Mouse (Mus musculus) thymus, postnatal 14 days (tissue): ENCODE measurements around the gene Alyref2.
A peak's percentile ranks its signal among the peaks of the same experiment; 100 is the strongest.
"Not testable (repeated sequence)": the region's sequence is repeated elsewhere in the genome, so short reads cannot be mapped to it uniquely, and the experiment has no call there.

ENCODE experiments used
- DNase-seq: peaks from one replicate; pipeline ENCODE4 v3.0.0; 2021

Alyref2 gene

DNA sequence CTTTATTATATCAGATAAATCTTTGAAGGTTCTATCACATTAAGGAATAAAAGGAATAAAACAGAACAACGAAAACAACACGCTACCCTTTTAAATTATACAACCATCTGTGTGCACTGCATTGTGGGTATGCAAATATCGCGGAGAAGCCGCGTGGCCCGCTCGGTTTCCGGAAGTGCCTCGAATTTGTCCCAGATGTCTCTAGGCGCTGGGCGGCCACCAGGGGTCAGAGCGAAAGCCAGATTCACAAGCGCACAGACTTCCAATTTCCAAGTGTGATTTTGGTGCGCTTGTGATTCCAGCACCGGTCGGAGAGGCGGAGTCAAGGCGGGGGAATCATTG is at the start of gene Alyref2:
Gene Alyref2, plus strand, starts transcription at position 229 of the 342 bp plus-strand sequence.
- peak; percentile 94 for DNase-seq

DNA sequence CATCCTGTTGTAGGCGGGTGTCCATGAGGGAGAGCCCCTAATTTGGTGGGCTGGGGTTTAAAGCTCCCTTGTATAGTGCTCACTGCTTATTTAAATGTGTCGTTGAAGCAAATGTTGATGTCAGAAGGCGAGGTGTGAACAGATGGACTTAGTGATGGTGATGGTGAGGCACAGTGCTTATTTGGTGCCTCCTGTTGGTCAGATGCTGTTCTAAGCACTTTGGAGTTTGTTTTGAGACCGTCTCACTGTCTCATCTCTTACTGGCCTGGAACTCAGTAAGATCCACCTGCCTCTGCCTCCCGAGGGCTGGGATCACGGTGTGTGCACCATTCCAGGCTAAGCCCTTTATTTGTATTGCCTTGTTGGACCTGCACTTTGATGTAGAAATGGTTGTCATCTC is 48.4 kb upstream of the Alyref2 start:
- no peak for DNase-seq

DNA sequence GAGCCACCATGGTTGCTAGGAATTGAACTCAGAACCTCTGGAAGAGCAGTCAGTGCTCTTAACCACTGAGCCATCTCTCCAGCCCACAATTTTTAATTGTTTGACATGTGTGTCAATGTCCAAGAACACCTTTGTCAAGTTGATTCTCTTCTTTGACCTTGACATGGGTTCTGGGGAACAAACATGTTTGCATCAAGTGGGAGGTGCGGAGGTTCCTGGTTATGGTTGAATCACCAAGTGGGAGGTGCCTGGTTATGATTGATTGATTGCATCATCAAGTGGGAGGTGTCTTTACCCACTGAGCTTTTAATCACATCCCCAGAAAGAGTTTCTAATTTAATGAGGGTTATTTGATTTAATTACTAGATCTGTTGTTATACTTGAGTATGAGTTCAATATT is 45.7 kb upstream of the Alyref2 start:
- no peak for DNase-seq

DNA sequence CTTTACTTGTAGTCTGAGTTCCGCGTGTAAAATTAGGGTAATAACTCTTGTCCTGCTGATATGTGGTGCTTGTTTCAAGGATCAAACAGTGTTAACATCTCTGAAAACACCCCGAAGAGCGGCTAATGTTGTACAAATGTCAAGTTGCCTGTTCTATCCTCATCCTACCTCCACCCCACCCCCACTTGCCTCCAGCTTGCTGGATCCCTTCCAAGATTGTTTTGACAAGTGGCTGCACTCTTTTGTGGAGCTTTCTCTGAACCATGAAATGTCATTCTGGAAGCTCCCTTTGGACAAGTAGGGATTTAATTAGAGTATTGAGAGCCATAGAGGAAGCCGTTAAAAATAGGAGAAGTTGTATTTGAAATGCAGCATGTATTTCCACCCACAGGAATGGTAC is 43.5 kb upstream of the Alyref2 start:
- no peak for DNase-seq

DNA sequence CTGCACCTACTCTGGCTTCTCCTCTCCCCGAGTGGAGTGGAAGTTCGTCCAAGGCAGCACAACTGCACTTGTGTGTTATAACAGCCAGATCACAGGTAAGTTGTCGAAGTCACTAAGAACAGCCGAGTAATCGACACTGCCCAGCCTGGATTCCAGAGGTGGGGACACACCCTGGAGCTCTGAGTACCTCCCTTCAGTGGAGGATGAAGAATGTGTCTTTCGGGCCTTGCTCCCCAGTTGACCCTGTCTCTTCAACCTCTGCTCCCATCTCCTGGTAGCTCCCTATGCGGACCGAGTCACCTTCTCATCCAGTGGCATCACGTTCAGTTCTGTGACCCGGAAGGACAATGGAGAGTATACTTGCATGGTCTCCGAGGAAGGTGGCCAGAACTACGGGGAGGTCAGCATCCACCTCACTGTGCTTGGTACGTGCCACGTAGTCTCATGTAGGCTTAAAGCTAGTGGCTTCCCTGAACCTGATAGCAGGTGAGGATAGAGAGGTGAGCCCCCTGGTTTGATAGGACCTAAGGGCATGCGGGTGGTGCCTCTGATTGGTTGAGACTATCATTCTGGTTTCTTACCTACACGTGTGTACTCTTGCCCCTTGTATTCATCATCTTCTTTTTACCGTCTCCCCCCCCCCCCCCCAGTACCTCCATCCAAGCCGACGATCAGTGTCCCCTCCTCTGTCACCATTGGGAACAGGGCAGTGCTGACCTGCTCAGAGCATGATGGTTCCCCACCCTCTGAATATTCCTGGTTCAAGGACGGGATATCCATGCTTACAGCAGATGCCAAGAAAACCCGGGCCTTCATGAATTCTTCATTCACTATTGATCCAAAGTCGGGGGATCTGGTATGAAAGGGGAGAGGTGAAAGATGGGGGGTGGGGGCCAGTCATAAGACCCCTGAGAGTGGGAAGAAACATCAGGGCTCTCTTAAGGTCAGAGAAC is 42.5 kb upstream of the Alyref2 start:
- DNase-seq: no peak

DNA sequence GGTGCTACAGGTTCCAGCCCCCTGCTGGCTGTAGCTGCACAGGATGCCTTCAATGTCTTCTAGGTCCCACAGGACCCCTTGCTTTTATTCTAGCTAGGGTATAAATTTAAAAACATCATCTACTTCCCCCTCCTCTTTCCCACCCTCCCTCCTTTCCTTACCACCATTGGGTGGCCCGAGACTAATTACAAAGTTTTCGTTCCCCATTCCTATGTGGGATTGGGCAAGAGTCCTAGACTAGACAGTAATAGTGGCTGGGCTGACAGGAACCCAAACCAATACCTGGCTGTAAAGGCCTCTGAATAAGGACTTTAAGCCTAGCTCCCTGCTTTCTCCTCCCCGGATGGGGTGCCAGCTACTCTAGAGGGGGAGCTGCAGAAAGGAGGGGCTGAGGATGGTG is 40.1 kb upstream of the Alyref2 start:
- DNase-seq: no peak

DNA sequence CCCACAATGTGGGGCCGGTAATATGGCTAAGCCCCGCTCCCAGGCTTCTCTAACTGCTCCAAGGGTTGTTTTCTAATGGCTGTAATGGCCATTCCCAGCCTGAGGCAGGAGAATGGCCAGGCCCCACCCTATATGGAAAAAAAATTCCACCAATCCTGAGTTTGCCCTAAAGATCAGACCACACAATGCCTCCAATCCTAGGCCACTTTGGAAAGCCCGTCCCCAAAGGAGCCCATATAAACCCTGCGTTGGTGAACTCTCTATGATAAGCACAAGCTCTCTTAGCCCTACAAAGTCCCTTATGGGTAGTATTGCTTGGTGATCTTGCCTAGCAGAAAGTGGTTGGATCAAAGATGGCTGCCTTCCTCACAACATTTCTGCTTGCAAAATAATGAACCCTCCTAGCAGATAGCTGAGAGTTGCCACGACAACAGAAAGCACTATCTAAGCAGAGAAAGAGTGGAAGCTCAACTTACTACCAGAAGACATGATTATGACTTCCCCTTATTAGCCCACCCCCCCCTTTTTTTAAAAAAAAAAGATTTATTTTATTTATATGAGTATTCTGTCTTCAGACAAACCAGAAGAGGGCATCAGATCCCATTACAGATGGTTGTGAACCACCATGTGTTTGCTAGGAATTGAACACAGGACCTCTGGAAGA is 37.4 kb upstream of the Alyref2 start:
- no peak for DNase-seq

DNA sequence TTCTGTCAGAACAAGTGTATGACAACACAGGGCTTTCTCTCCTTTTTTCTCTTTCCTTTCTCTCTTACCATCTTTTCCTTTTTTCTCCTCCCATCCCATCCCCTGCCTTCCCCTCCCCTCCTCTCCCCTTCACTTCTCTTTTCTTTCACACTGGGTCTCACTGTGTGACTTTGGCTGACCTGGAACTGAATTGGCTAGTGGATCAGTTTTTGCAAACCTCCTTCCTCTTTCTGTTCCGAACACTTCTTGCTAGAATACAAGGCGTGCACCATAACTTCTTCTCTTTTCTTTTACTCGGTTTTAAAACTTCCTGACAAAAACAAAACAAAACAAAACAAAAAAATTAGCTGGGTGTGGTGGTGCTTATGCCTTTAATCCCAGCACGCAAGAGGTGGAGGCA is 36.7 kb upstream of the Alyref2 start:
- DNase-seq: no peak

DNA sequence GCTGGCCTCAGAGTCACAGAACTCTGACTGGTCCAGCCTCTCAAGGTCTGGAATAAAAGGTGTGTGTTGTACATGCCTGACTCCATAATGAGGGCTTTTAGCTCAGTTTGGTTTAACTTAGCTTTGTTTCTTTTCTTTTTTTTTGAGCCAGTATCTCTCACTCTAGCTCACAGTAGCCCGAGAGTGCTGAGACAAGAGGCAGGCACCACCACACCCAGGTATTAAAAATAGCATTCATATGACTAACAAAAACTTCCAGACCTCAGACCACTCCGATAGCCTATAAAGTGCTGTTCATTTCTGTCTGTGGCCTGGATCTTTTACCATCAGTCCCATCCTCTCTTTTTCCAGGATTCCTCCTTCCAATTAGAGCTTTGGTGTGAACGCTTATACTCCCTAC is 33.6 kb upstream of the Alyref2 start:
- DNase-seq: no peak

DNA sequence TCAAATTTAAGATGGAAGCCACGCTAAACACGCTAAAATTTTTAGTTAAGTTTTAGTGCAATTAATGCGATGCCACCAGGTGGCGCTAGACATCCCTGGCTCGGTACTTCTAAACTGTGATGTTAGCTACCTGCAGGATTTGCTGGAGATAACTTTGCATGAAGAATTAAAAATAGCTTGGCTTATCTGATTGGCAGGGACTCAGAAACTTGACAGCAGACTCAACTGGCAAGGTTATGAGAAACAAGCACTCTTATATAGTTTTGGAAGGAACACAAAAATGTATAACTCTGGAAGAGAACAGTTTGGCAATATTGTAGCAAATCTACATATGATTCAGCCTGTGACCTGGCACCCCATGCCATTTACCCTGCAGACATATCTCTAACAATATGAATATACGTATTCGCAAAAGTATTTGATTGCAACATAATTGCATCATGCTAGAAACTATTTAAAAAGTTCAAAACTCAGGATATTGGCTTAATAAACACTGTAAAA is 32.9 kb upstream of the Alyref2 start:
- peak; percentile 64 for DNase-seq

DNA sequence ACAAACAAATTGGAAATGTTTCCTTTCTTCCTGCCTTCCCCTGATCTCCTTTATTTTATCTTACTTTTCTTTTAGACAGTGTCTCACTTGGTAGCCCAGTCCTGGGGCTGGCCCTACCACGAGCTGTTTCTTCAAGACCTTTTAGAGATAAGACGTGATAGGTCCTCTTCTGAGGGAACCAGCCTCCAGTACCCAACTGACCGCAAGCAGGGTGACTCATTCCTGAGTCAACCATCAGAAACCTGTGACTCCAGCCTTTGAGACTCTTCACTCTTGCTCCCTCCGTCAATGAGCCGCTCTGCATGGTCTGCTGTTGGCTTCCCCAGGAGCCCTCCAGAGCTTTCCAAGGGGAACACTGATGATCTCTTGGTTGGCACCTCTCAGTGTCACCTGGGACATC is 32.4 kb upstream of the Alyref2 start:
- DNase-seq: no peak

DNA sequence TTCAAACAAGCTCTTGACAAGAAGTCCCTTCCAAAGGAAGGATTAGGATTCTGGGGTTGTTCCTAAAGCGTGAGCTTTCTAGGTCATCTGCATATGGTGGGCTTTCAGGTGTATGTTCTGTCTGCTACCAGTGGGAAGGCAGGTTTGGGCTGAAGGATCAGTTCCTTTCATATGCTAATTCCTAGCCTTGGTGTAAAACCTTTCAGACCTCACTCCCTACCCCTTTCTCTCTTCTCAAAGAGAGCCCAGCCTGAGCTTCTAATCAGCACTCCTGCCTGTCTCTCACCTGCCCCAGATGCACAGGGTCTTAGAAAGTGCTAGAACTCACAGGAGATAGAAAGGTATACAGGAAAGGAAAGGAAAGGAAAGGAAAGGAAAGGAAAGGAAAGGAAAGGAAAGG is 31.8 kb upstream of the Alyref2 start:
- no peak for DNase-seq

DNA sequence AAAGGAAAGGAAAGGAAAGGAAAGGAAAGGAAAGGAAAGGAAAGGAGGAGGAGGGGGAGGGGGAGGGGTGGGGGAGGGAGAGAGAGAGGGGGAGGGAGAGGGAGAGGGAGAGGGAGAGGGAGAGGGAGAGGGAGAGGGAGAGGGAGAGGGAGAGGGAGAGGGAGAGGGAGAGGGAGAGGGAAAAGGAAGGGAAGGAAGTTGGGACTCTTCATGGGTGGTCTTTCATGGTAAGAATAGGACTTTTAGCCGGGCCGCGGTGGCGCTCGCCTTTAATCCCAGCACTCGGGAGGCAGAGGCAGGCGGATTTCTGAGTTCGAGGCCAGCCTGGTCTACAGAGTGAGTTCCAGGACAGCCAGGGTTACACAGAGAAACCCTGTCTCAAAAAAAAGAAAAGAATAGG is 31.3 kb upstream of the Alyref2 start:
- not testable (repeated sequence) for DNase-seq

DNA sequence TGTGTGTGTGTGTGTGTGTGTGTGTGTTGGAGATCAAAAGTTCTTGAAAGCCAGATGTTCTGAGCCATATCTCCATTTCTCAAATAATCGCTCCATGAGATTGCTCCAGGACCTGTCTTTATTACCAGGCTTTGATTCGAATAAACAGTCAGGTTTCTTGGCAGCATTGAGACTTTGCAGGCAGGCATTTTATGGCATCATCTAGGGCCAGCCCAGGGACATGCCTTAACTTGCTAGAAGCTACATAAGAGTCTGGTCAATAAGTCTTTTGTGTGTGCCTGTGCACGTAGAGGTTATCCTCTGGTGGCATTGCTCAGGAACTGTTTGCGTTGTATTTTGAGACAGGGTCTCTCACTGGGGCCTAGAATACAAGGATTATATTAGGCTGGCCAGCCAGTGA is 29.8 kb upstream of the Alyref2 start:
- no peak for DNase-seq

DNA sequence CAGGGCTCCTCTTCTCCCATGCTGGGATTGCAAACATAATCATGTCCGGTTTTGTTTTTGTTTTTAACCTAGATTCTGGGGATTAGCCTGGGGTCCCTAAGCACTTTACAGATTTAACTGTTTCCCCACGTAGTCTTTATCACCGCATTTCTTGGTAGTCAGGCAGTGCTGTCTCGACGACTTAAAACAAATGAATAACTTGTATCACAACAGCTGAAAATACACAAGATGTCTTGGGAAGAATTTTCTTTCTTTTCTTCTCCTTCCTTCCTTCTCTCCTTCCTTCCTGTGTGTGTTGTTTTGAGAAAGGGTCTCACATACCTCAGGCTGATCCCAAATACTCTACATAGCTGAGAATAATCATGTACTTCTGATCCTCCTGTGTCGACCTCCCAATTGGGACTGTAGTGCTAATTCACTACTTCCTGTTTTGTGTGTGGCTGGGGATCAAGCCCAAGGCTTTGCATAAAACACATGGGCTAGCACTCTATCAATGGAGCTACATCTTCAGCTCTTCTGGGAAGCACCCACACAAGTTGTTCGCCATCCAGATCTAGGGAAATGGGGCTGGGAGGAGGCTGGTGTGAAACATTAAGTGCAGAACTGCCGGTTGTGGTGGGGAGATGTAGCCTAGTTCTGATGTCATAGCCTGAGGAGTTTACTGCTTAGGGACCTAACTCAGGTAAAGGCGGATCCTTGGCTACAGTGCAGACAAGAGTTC is 29.2 kb upstream of the Alyref2 start:
- no peak for DNase-seq

DNA sequence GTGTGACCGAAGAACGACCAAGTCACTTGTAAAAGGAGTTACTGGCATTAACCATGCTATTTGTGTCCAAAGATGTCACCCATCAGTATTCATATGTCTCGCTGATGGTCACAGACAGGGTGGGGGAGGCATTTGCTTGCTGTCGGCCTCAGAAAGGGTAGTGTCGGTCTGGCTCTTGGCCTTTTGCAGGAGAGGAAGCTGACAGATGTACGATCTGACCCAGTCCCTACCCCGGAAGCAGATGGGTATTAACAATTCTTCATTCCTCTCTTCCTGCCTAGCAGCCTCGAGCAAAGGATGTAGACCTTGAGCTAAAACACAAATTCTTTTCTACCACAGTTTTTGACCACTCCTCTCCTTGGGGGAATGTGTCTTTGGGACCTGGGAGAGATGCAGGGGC is 26.2 kb upstream of the Alyref2 start:
- no peak for DNase-seq

DNA sequence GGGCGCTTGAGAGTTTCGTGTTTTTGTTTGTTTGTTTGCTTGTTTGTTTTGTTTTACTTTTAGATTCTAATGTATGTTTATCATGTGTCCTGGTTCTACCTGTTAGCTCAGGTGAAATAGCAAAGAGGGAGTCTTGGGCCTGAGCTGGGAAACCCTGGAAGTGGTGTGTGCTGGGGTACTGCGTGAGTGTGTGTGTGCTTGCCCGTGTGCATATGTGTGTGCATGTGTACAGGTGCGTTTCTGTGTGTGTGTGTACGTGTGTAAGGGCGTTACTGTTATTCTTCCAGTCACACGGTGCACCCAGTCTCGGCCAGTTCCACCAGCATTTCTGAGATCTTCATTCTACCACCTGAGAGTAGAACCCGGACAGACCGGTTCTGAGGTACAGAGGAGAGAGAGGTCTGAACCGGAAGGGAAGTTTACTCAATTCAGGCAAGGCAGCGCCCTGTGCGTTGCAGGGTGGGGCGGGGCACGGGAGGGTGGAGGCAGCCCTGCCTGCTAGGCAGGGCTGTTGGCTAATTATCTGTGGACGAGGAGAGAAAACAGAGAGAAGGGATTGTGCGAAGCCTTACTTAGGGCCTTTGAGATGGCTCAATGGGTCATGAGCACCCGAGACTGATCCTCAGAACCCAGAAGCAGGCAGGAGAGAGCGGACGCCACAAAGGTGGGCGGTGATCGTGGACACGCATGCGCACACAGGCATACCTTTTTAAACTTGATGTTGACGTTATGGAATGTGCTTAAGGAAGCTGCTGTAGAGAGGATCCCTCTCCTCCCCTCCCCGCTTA is 25.3 kb upstream of the Alyref2 start:
- peak; percentile 44 for DNase-seq

DNA sequence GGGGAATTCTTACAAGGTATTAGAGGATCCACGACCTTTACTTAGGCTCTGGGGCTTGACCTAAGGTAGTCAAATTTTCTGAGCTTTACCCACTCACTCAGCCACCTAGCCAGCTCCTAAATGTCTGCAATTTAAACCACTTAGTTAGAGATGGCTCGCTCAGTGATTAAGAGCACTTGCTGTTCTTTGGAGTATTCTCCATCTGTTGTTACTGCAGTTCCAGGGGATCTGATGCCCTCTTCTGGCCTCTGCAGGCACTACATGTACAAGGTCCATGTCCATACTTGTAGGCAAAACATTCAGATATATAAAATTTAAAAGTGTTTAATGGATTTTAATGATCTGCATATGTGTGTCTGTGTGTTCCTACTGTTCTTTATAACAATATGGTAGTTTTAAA is 24.3 kb upstream of the Alyref2 start:
- DNase-seq: peak; percentile 67

DNA sequence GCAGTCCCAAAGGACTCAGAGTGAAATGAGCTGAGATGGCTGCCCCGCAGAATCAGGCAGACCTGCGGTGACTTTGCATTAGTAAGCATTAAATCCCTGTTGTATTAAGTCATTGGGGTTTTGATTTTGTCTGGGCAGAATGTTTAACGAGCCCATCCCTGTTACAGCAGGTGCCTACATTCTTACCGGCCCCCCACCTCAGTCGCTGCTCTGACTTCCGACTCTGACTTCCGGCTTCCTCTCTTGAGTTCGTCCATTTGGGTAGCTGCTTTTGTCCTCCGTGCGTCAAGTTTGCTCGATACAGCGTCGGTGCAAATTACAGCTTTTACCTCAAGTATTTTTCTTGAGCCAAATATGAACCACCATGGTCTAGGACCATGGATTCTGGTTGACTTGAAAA is 9.0 kb upstream of the Alyref2 start:
- DNase-seq: no peak

DNA sequence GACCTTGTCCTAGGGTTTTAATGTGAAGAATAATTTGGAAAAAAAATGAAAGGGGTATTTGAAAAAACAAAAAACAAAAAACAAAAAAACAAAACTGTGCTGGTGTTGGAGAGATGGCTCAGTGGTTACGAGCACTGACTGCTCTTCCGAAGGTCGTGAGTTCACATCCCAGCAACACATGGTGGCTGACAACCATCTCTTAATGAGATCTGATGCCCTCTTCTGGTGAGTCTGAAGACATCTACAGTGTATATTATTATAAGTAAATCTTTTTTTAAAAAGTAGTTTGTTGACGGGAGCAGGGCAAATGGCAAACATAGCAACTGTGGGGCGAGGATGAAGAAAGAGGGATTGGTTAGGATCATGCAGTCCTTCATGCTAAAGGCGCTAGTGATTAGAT is 7.9 kb upstream of the Alyref2 start:
- DNase-seq: no peak

DNA sequence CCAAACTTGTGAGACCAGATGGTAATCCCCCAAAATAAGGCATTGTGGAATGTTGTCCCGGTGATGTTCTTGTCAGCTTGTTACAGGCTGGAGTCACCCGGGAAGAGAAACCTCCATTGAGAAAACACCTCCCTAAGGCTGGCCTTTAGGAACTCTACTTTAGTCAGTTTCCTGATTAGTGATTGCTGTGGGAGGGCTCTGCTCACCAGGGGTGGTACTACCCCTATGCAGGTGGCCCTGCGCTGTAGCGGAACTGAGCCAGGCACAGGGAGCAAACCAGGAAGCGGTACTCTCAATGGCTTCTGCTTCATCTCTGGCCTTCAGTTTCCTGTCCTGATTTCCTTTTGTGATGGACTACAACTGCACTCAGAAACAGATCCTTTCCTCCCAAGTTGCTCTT is 3.4 kb upstream of the Alyref2 start:
- peak; percentile 12 for DNase-seq

DNA sequence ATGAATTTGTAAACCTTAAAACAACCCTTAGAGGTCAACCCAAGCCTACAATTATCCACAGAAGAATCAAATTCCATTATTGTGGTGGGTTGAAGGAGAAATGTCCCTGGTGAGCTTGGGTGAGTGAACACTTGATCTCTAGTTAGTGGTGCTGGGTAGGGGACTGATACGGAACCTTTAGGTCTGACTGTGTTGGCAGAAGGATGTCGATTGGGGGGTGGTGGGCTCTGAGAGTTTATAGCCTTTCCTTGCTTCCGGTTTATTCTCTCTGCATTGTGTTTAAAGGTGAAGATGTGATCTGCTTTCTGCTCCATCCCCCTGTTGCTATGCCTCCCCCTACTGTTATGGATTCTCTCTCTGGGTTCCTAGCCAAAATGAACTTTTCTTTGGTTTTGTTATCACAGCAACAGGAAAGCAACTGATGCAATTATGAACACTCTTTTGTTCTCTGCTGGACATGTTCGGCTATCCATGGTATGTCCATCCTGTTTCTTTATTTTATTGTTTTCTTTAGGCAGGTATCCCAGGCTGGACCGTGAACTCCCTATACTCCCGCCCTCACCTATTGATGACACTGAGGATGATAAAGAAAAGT is 2.2 kb upstream of the Alyref2 start:
- no peak for DNase-seq
